Mouse (Mus musculus) left cerebral cortex, adult 8-10 months (tissue): Measurements from ENCODE around the gene Hmcn2. TPM values are rescaled to one million over a fixed set of nuclear protein-coding genes. Genes with fewer than 3 reads are reported as not detected.

Source experiments
- DNase-seq, 2 experiments: peaks; one replicate each; pipeline ENCODE4 v3.0.0; 2022; ENCODE audit warnings: low spot score in 2 of 2
- total RNA-seq, 4 experiments: library from RNA; stranded (reverse); gene quantifications; 2 replicates each; pipeline ENCODE4 v1.2.4; 2022

The Hmcn2 gene
- total RNA-seq, 4 experiments from 2014 or later, result 0.28 to 1.1 (median 0.42) TPM

- DNase-seq, result no peak
Observed at GRCm38 (mm10) chr2:31508851-31509250, 194.6 kb downstream of the Hmcn2 start.

Other genes with a start within 250 kb of the Hmcn2 start
- 100 to 1,000 TPM; 117 to 135 (median 123) TPM for gene Fnbp1, start 172.4 kb upstream of the Hmcn2 start, total RNA-seq
- gene Gpr107, start 162.1 kb upstream of the Hmcn2 start, total RNA-seq, result 10 to 100 TPM; 47.0 to 55.6 (median 48.1) TPM
- 100 to 1,000 TPM; 207 to 245 (median 229) TPM for gene Ncs1, start 68.6 kb upstream of the Hmcn2 start, total RNA-seq
- gene Ass1, start 155.8 kb downstream of the Hmcn2 start, total RNA-seq, result 10 to 100 TPM; 53.8 to 61.2 (median 56.4) TPM